Mouse (Mus musculus) liver, adult 2 months (tissue): ENCODE measurements around the gene Xylt2. TPM values are rescaled to one million over a fixed set of nuclear protein-coding genes. Genes with fewer than 3 reads are reported as not detected.

Experiments used
- DNase-seq: peaks from one replicate; pipeline ENCODE4 v3.0.0-alpha.2; 2011; ENCODE audit warnings: low read depth, low spot score; ENCODE audit errors: extremely low read depth
- H3K27ac ChIP-seq: fragments of 200-500 bp; replicated peaks from 2 replicates; pipeline ENCODE4 v1.5.1; 2012; ENCODE audit warnings: low read depth, mild to moderate bottlenecking, control low read depth, inconsistent platforms, low read length; ENCODE audit not compliant: insufficient read depth
- H3K27me3 ChIP-seq: fragments of 200-500 bp; 2 replicates; pipeline ENCODE4 v1.6.1; 2012; ENCODE audit warnings: mild to moderate bottlenecking, moderate library complexity, low read length, inconsistent platforms; ENCODE audit not compliant: control insufficient read depth, insufficient read depth
- H3K36me3 ChIP-seq: fragments of 200-500 bp; 2 replicates; pipeline ENCODE4 v1.6.1; 2012; ENCODE audit warnings: low read length, inconsistent platforms; ENCODE audit not compliant: control insufficient read depth, insufficient read depth
- H3K4me1 ChIP-seq: fragments of 200-500 bp; 2 replicates; pipeline ENCODE4 v1.6.1; 2011; ENCODE audit warnings: low read length; ENCODE audit not compliant: control insufficient read depth, insufficient read depth
- H3K4me3 ChIP-seq: fragments of 200-500 bp; 2 replicates; pipeline ENCODE4 v1.5.1; 2011; ENCODE audit warnings: low read depth, mild to moderate bottlenecking, control low read depth, low read length, moderate library complexity; ENCODE audit not compliant: insufficient read depth
- H3K79me2 ChIP-seq: fragments of 200-500 bp; 2 replicates; pipeline ENCODE4 v1.6.1; 2012; ENCODE audit warnings: inconsistent platforms, mild to moderate bottlenecking, low read length, moderate library complexity; ENCODE audit not compliant: control insufficient read depth, insufficient read depth
- H3K9ac ChIP-seq: fragments of 200-500 bp; 2 replicates; pipeline ENCODE4 v1.6.1; 2012; ENCODE audit warnings: low read depth, mild to moderate bottlenecking, control low read depth, inconsistent platforms, low read length
- CTCF ChIP-seq: fragments of 200-500 bp; IDR thresholded peaks from 2 replicates; pipeline ENCODE4 v1.5.1; 2011; ENCODE audit warnings: low read depth, low read length, control low read depth
- POLR2A ChIP-seq: fragments of 200-500 bp; IDR thresholded peaks from 2 replicates; pipeline ENCODE4 v1.6.1; 2011; ENCODE audit warnings: low read length, control low read depth; ENCODE audit not compliant: insufficient read depth; ENCODE audit errors: extremely low read depth
- WGBS: fragments of 180-500 bp; shearing (Covaris S2); methylation state at CpG from one replicate; pipeline ENCODE4 v1.1.7; 2018; 5-methylcytosine and 5-hydroxymethylcytosine counted together
- polyA plus RNA-seq: library from polyadenylated mRNA; depleted of rRNA; stranded (reverse); fragments of >200 nt; gene quantifications from 2 replicates; pipeline ENCODE4 v1.2.3, GENCODE M21; 2012
- total RNA-seq: library from RNA; depleted of rRNA; stranded (reverse); fragments of >200 nt; gene quantifications from 2 replicates; pipeline ENCODE4 v1.2.3, GENCODE M21; 2014

Xylt2 gene
- total and polyA plus RNA-seq, 2 experiments: 11.4 to 19.7 TPM

GRCm38 (mm10) chr11:94687178-94687577 is 9.9 kb upstream of the Xylt2 start:
- WGBS: 82% methylated on average over 6 of the region's 6 CpGs
- no peak for TF ChIP-seq CTCF
- TF ChIP-seq POLR2A: no peak
- H3K79me2 ChIP-seq: no peaks in the 10 kb centered on the region
- DNase-seq: no peak
- no peak overlapping the region for H3K27ac ChIP-seq
- H3K9ac ChIP-seq: no peak overlapping the region
- H3K36me3 ChIP-seq: no peaks in the 10 kb centered on the region
- H3K4me1 ChIP-seq: no peaks in the 10 kb centered on the region
- no peak overlapping the region for H3K4me3 ChIP-seq
- H3K27me3 ChIP-seq: no peaks in the 10 kb centered on the region

GRCm38 (mm10) chr11:94682427-94682826 is 5.1 kb upstream of the Xylt2 start:
- Histone ChIP-seq H3K79me2 (no peaks in the 10 kb centered on the region), H3K36me3 (no peaks in the 10 kb centered on the region), H3K27me3 (no peaks in the 10 kb centered on the region), H3K27ac (no peak overlapping the region), H3K9ac (no peak overlapping the region), H3K4me1 (no peaks in the 10 kb centered on the region), H3K4me3 (no peak overlapping the region)
- TF ChIP-seq POLR2A (no peak), CTCF (no peak)
- WGBS: 70% methylated on average over 7 of the region's 7 CpGs
- peak; percentile 60 for DNase-seq

GRCm38 (mm10) chr11:94681640-94682039 is 4.3 kb upstream of the Xylt2 start:
- Histone ChIP-seq H3K9ac (no peak overlapping the region), H3K79me2 (peaks cover 6% of the 10 kb centered on the region; the same call in 1 of the 2 replicates), H3K4me1 (peaks cover under 1% of the 10 kb centered on the region; the same call in 1 of the 2 replicates), H3K4me3 (no peak overlapping the region), H3K27ac (no peak overlapping the region), H3K36me3 (no peaks in the 10 kb centered on the region), H3K27me3 (no peaks in the 10 kb centered on the region)
- WGBS: 69% methylated on average over 4 of the region's 4 CpGs
- DNase-seq: no peak
- no peak for TF ChIP-seq POLR2A
- no peak for TF ChIP-seq CTCF

- no peaks in the 10 kb centered on the region for H3K36me3 ChIP-seq
- H3K79me2 ChIP-seq: peaks cover 8% of the 10 kb centered on the region; the same call in 1 of the 2 replicates
- no peak overlapping the region for H3K4me3 ChIP-seq
- H3K27me3 ChIP-seq: no peaks in the 10 kb centered on the region
- no peak for DNase-seq
- peaks cover 7% of the 10 kb centered on the region for H3K4me1 ChIP-seq
- H3K27ac ChIP-seq: no peak overlapping the region
- TF ChIP-seq CTCF: peak; percentile 36; the same call in 1 of the 2 replicates
- TF ChIP-seq POLR2A: no peak
- no peak overlapping the region for H3K9ac ChIP-seq
Measured at GRCm38 (mm10) chr11:94680639-94681038, 3.3 kb upstream of the Xylt2 start.

- Histone ChIP-seq H3K4me3 (peak overlapping the region; percentile 93), H3K79me2 (peaks cover 11% of the 10 kb centered on the region; the same call in 1 of the 2 replicates), H3K36me3 (no peaks in the 10 kb centered on the region), H3K9ac (0 out of 2 replicates have a peak overlapping the region, but pooled peaks have one; percentile 13), H3K27me3 (no peaks in the 10 kb centered on the region), H3K27ac (no peak overlapping the region), H3K4me1 (peaks cover 7% of the 10 kb centered on the region)
- DNase-seq: no peak
- WGBS: 34% methylated on average over 15 of the region's 15 CpGs
- TF ChIP-seq POLR2A: no peak
- no peak for TF ChIP-seq CTCF
Measured at GRCm38 (mm10) chr11:94677607-94678145, 361 bp upstream of the Xylt2 start.

GRCm38 (mm10) chr11:94676308-94676707 is 1.0 kb downstream of the Xylt2 start:
- Histone ChIP-seq H3K36me3 (no peaks in the 10 kb centered on the region), H3K79me2 (peaks cover 13% of the 10 kb centered on the region; the same call in 1 of the 2 replicates), H3K4me3 (peak overlapping the region; percentile 93), H3K27ac (no peak overlapping the region), H3K4me1 (peaks cover 7% of the 10 kb centered on the region), H3K27me3 (no peaks in the 10 kb centered on the region), H3K9ac (peak overlapping the region; percentile 97)
- TF ChIP-seq CTCF (no peak), POLR2A (no peak)
- 59% methylated on average over 4 of the region's 4 CpGs for WGBS
- no peak for DNase-seq
